Mouse (Mus musculus) midbrain, embryonic 16.5 days (tissue): ENCODE results near the gene Crip1. TPM values are rescaled to one million over a fixed set of nuclear protein-coding genes. Genes with fewer than 3 reads are reported as not detected.
A peak's percentile ranks its signal among the peaks of the same experiment; 100 is the strongest.

Experiments used
- ATAC-seq: fragments of 200-750 bp; cut with Nextera tagmentation; 2 replicates; pipeline ENCODE4 v1.8.0; 2017; ENCODE audit warnings: moderate TSS enrichment
- H3K27ac ChIP-seq: fragments of 300-500 bp; sonication (generic); 2 replicates; pipeline ENCODE4 v1.5.1; 2014; ENCODE audit warnings: mild to moderate bottlenecking, low read length, mixed read lengths
- H3K27me3 ChIP-seq: fragments of 300-500 bp; sonication (generic); 2 replicates; pipeline ENCODE4 v1.6.1; 2014; ENCODE audit warnings: low read depth, low read length, mixed read lengths; ENCODE audit not compliant: control insufficient read depth, insufficient read depth
- H3K36me3 ChIP-seq: fragments of 300-500 bp; sonication (generic); 2 replicates; pipeline ENCODE4 v1.6.1; 2014; ENCODE audit warnings: mild to moderate bottlenecking, low read length, moderate library complexity, mixed read lengths; ENCODE audit not compliant: control insufficient read depth, insufficient read depth
- H3K4me1 ChIP-seq: fragments of 300-500 bp; sonication (generic); 2 replicates; pipeline ENCODE4 v1.6.1; 2014; ENCODE audit warnings: mild to moderate bottlenecking, low read length, mixed read lengths; ENCODE audit not compliant: control insufficient read depth, insufficient read depth
- H3K4me2 ChIP-seq: fragments of 300-500 bp; sonication (generic); 2 replicates; pipeline ENCODE4 v1.6.1; 2014; ENCODE audit warnings: mild to moderate bottlenecking, low read length, mixed read lengths
- H3K4me3 ChIP-seq: fragments of 300-500 bp; sonication (generic); 2 replicates; pipeline ENCODE4 v1.5.1; 2014; ENCODE audit warnings: low read depth, mild to moderate bottlenecking, low read length, moderate library complexity, mixed read lengths
- H3K9ac ChIP-seq: fragments of 300-500 bp; sonication (generic); 2 replicates; pipeline ENCODE4 v1.6.1; 2014; ENCODE audit warnings: low read depth, low read length, mixed read lengths
- H3K9me3 ChIP-seq: fragments of 300-500 bp; sonication (generic); replicated peaks from 2 replicates; pipeline ENCODE4 v1.6.1; 2014; ENCODE audit warnings: mild to moderate bottlenecking, low read length, mixed read lengths; ENCODE audit not compliant: control insufficient read depth, poor library complexity, severe bottlenecking
- WGBS: fragments of 180-500 bp; shearing (Covaris S2); extraction: QIAGEN DNeasy Blood & Tissue Kit; methylation state at CpG from one replicate; pipeline ENCODE4 v1.1.7; 2014; 5-methylcytosine and 5-hydroxymethylcytosine counted together
- polyA plus RNA-seq: library from polyadenylated mRNA; unstranded; fragments of >200 nt; fragmentation: Nextera tagmentation; extraction: Ambion mirVana; gene quantifications from 2 replicates; pipeline ENCODE4 v1.2.1, GENCODE M21; 2015

Crip1 gene
- polyA plus RNA-seq = 16.8 and 23.3 TPM in 2 replicates

- ATAC-seq = peak; percentile 13; the same call in 1 of the 2 replicates
- Histone ChIP-seq H3K9ac (no peak within 1 kb of the TSS), H3K36me3 (peaks cover 8% of the 10 kb centered on the region), H3K4me2 (peak within 1 kb of the TSS; percentile 26), H3K4me3 (no peak within 1 kb of the TSS), H3K27ac (no peak within 1 kb of the TSS), H3K27me3 (no peaks in the 10 kb centered on the region; the same call in 1 of the 2 replicates), H3K4me1 (peaks cover 20% of the 10 kb centered on the region), H3K9me3 (no peaks in the 10 kb centered on the region)
- WGBS = 9% methylated on average over 45 of the region's 45 CpGs
These were observed at the start of gene Crip1 for GRCm38 (mm10) chr12:113146112-113147057. Gene Crip1 (plus strand): TSS chr12:113146316.

- peak overlapping the region; percentile 74; the same call in 1 of the 2 replicates for H3K27ac ChIP-seq
- H3K9ac ChIP-seq = peak overlapping the region; percentile 94
- 86% methylated on average over 5 of the region's 5 CpGs for WGBS
These were observed 49.1 kb upstream of the Crip1 start for GRCm38 (mm10) chr12:113097040-113097439.

GRCm38 (mm10) chr12:113097749-113098281 lies 48.3 kb upstream of the Crip1 start, which contains the start of gene Mta1:
Gene Mta1 (plus strand): TSS chr12:113098278.
- Histone ChIP-seq H3K4me1 (peaks cover 30% of the 10 kb centered on the region), H3K9me3 (no peaks in the 10 kb centered on the region), H3K9ac (peak within 1 kb of the TSS; percentile 94), H3K36me3 (no peaks in the 10 kb centered on the region), H3K27ac (peak within 1 kb of the TSS; percentile 74), H3K4me2 (peak within 1 kb of the TSS; percentile 99), H3K27me3 (no peaks in the 10 kb centered on the region), H3K4me3 (peak within 1 kb of the TSS; percentile 100)
- ATAC-seq = peak; percentile 36
- under 1% methylated on average over 35 of the region's 53 CpGs for WGBS

More at GRCm38 (mm10) chr12:113097040-113097439, 49.1 kb upstream of the Crip1 start:
- H3K27me3 ChIP-seq = no peaks in the 10 kb centered on the region
- H3K4me3 ChIP-seq = peak overlapping the region; percentile 100
- H3K36me3 ChIP-seq = no peaks in the 10 kb centered on the region
- peak; percentile 7; the same call in 1 of the 2 replicates for ATAC-seq
- no peaks in the 10 kb centered on the region for H3K9me3 ChIP-seq
- H3K4me2 ChIP-seq = peak overlapping the region; percentile 99
- peaks cover 30% of the 10 kb centered on the region for H3K4me1 ChIP-seq

DNA sequence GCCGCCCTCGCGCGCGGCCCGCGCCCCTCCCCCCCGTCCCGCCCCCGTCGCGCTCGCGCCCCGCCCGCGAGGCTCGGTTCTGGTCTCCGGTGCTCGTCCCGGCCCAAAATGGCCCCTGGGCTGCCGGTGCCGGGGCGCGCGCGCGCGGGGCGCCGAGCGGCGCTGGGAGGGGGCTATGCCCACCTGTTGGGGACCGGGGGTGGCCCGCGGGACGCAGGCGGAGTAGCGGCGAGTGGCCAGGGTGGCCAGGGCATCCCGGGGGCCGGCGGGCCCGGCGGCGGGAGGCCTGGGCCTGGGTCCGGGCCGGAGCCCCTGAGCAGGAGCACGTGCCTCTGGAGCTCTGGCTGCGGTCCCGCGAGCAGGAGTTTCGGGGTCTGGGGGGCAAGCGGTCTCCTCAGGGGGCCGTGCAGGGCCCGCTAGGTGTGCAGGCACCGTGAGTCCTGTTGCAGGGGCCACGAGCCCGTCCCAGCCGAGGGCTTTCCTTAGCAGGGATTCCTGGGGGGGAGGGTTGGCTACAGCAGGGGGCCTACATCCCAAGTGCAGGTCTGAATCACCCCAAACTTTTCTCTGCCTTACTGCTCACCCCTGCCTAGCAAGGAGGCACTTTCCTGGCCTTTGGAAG lies 47.5 kb upstream of the Crip1 start:
- H3K27me3 ChIP-seq = no peaks in the 10 kb centered on the region
- H3K9me3 ChIP-seq = no peaks in the 10 kb centered on the region
- WGBS = 1% methylated on average over 19 of the region's 60 CpGs
- H3K4me1 ChIP-seq = peaks cover 30% of the 10 kb centered on the region
- ATAC-seq = peak; percentile 19; the same call in 1 of the 2 replicates
- H3K4me3 ChIP-seq = peak overlapping the region; percentile 100
- H3K36me3 ChIP-seq = no peaks in the 10 kb centered on the region
- peak overlapping the region; percentile 74 for H3K27ac ChIP-seq
- peak overlapping the region; percentile 94 for H3K4me2 ChIP-seq
- H3K9ac ChIP-seq = peak overlapping the region; percentile 94

GRCm38 (mm10) chr12:113099470-113100237 lies 46.5 kb upstream of the Crip1 start:
- 36% methylated on average over 6 of the region's 6 CpGs for whole genome bisulfite sequencing

DNA sequence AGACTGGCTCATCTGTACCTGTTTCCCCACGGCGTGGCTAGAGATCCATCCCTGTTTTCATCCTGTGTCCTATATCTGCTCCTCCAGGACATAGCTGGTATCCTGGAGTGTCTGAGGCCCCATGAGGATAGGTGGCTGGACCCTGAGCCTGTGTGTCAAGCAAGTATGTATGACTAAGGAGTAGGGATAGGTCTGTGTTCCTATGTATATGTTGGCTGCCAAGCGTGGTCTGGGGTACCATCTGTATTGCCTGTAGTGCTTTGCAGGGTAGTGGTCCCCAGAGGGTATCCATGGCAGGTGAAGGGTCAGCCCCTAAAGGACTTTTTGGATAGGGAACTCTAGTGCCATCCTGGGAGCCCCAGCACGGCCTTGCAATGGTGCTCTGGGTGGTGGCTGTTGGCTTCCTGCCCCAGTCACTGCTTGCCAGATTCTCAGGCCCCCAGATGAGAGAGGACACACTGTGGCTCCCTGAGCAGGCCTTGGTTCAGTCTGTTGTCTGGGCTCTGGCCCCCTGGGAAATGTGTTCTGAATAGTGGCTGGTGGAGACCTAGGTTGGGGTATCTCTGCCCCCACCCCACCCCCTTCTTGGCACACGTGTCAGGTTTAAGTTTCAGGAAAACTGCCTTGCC lies 45.6 kb upstream of the Crip1 start:
- Histone ChIP-seq H3K27ac (no peak overlapping the region; the same call in 1 of the 2 replicates), H3K9ac (no peak overlapping the region), H3K9me3 (no peaks in the 10 kb centered on the region), H3K36me3 (no peaks in the 10 kb centered on the region), H3K4me3 (no peak overlapping the region), H3K4me2 (no peak overlapping the region; the same call in 1 of the 2 replicates), H3K4me1 (peaks cover 30% of the 10 kb centered on the region), H3K27me3 (no peaks in the 10 kb centered on the region)
- WGBS = 76% methylated on average over 5 of the region's 5 CpGs
- no peak for ATAC-seq

More at GRCm38 (mm10) chr12:113099470-113100237, 46.5 kb upstream of the Crip1 start:
- no peak for ATAC-seq
- H3K4me2 ChIP-seq = peak overlapping the region; percentile 94
- no peak overlapping the region for H3K27ac ChIP-seq
- no peaks in the 10 kb centered on the region for H3K9me3 ChIP-seq
- no peaks in the 10 kb centered on the region for H3K36me3 ChIP-seq
- peaks cover 30% of the 10 kb centered on the region for H3K4me1 ChIP-seq
- peak overlapping the region; percentile 94 for H3K9ac ChIP-seq
- H3K4me3 ChIP-seq = peak overlapping the region; percentile 100
- no peaks in the 10 kb centered on the region for H3K27me3 ChIP-seq

DNA sequence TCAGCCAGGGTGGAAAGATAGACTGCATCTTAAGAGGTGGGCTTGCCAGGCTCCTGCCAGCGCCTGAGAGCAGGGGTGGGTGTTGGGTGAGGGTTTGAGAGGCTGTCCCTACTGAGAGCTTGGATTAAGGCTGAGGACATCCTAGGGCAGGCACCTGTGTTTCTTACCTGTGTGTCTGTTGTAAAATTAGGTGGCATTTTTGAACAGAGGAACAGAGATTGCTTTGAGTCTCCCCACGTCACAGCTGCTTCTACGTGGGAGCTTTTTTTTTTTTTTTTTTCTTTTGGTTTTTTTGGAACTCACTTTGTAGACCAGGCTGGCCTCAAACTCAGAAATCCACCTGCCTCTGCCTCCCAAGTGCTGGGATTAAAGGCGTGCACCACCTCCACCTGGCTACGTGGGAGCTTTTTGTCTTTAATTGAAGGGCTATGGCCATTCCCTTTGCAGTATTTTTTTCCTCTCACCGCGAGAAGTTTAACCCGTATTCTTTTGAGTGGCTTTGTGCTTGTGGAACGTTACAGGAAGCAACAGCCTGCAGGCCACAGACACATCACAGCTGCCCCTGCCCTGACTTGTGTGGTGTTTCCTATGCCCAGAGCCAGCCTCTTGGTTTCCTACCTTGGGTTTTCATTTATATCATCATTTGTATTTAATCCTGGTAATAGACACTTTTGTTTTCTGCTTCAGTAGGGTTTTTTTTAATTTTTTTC lies 44.7 kb upstream of the Crip1 start:
- Histone ChIP-seq H3K4me3 (no peak overlapping the region), H3K27me3 (no peaks in the 10 kb centered on the region), H3K4me1 (peaks cover 30% of the 10 kb centered on the region), H3K9ac (no peak overlapping the region), H3K27ac (no peak overlapping the region), H3K9me3 (no peaks in the 10 kb centered on the region; the same call in 1 of the 2 replicates), H3K4me2 (no peak overlapping the region), H3K36me3 (no peaks in the 10 kb centered on the region)
- 79% methylated on average over 9 of the region's 9 CpGs for WGBS
- ATAC-seq = no peak
